Mouse (Mus musculus) cerebellum, adult 2 months (tissue): ENCODE results near the gene Mrpl49. TPM values are rescaled to one million over a fixed set of nuclear protein-coding genes. Genes with fewer than 3 reads are reported as not detected.
A peak's percentile ranks its signal among the peaks of the same experiment; 100 is the strongest.

Experiments used
- DNase-seq, 2 experiments: peaks; one replicate each; pipeline ENCODE4 v3.0.0; 2021
- H3K27ac ChIP-seq: fragments of 200-500 bp; 2 replicates; pipeline ENCODE4 v1.5.1; 2012; ENCODE audit warnings: low read length, control low read depth, inconsistent platforms; ENCODE audit not compliant: insufficient read depth
- H3K27me3 ChIP-seq: fragments of 200-500 bp; 2 replicates; pipeline ENCODE4 v1.6.1; 2012; ENCODE audit warnings: inconsistent platforms, mild to moderate bottlenecking, low read length, moderate library complexity; ENCODE audit not compliant: control insufficient read depth, insufficient read depth
- H3K4me1 ChIP-seq: fragments of 200-500 bp; 2 replicates; pipeline ENCODE4 v1.6.1; 2011; ENCODE audit warnings: low read length; ENCODE audit not compliant: control insufficient read depth, insufficient read depth
- H3K4me3 ChIP-seq: fragments of 200-500 bp; replicated peaks from 2 replicates; pipeline ENCODE3; 2011; ENCODE audit warnings: mild to moderate bottlenecking, low read depth, low read length, control low read depth; ENCODE audit not compliant: insufficient read depth
- CTCF ChIP-seq: fragments of 200-500 bp; IDR thresholded peaks from 2 replicates; pipeline ENCODE4 v1.5.1; 2011; ENCODE audit warnings: low read depth, mild to moderate bottlenecking, control low read depth, low read length, moderate library complexity, borderline replicate concordance; ENCODE audit not compliant: insufficient read depth
- POLR2A ChIP-seq: fragments of 200-500 bp; IDR thresholded peaks from 2 replicates; pipeline ENCODE4 v1.6.1; 2011; ENCODE audit warnings: low read length, control low read depth, borderline replicate concordance; ENCODE audit not compliant: insufficient read depth
- WGBS: fragments of 180-500 bp; shearing (Covaris S2); methylation state at CpG from one replicate; pipeline ENCODE4 v1.1.7; 2018; 5-methylcytosine and 5-hydroxymethylcytosine counted together
- polyA plus RNA-seq: library from polyadenylated mRNA; depleted of rRNA; stranded (reverse); fragments of >200 nt; gene quantifications from 2 replicates; pipeline ENCODE4 v1.2.3, GENCODE M21; 2012; rRNA removed

The Mrpl49 gene
- polyA plus RNA-seq = 48.7 and 51.5 TPM in 2 replicates

- DNase-seq = peak; percentile 98 to 99
- Histone ChIP-seq H3K27ac (peak within 1 kb of the TSS; percentile 63), H3K4me1 (peaks cover 12% of the 10 kb centered on the region), H3K4me3 (peak within 1 kb of the TSS; percentile 90), H3K27me3 (no peaks in the 10 kb centered on the region)
- peak; percentile 99 for TF ChIP-seq POLR2A
- no peak for TF ChIP-seq CTCF
- whole genome bisulfite sequencing = under 1% methylated on average over 62 of the region's 63 CpGs
Measured at GRCm38 (mm10) chr19:6057313-6058096, at the start of gene Mrpl49, which contains the start of gene Fau. Gene Mrpl49 (minus strand): TSS chr19:6057785. Gene Fau (plus strand): TSS chr19:6057844.

GRCm38 (mm10) chr19:6105586-6105985 lies 48.0 kb upstream of the Mrpl49 start, which contains the start of gene Naaladl1:
Gene Naaladl1 (plus strand): TSS chr19:6105782.
- Histone ChIP-seq H3K27me3 (no peaks in the 10 kb centered on the region), H3K4me3 (no peak within 1 kb of the TSS), H3K27ac (no peak within 1 kb of the TSS), H3K4me1 (no peaks in the 10 kb centered on the region)
- TF ChIP-seq POLR2A (no peak), CTCF (no peak)
- WGBS = 88% methylated on average over 7 of the region's 7 CpGs
- DNase-seq = no peak

GRCm38 (mm10) chr19:6104476-6104875 lies 46.9 kb upstream of the Mrpl49 start:
- Histone ChIP-seq H3K4me3 (no peak overlapping the region), H3K4me1 (no peaks in the 10 kb centered on the region), H3K27ac (no peak overlapping the region), H3K27me3 (no peaks in the 10 kb centered on the region)
- 88% methylated on average over 4 of the region's 4 CpGs for WGBS
- no peak for DNase-seq
- TF ChIP-seq CTCF = no peak
- no peak for TF ChIP-seq POLR2A

GRCm38 (mm10) chr19:6102169-6102853 lies 44.7 kb upstream of the Mrpl49 start:
- TF ChIP-seq POLR2A (no peak), CTCF (no peak)
- Histone ChIP-seq H3K4me1 (no peaks in the 10 kb centered on the region), H3K4me3 (no peak overlapping the region), H3K27ac (no peak overlapping the region), H3K27me3 (no peaks in the 10 kb centered on the region)
- DNase-seq = no peak
- 68% methylated on average over 6 of the region's 6 CpGs for WGBS

GRCm38 (mm10) chr19:6101186-6101585 lies 43.6 kb upstream of the Mrpl49 start:
- H3K27ac ChIP-seq = no peak overlapping the region
- DNase-seq = no peak
- WGBS = 75% methylated on average over 6 of the region's 6 CpGs
- no peaks in the 10 kb centered on the region for H3K27me3 ChIP-seq
- H3K4me3 ChIP-seq = no peak overlapping the region
- no peak for TF ChIP-seq POLR2A
- no peak for TF ChIP-seq CTCF
- H3K4me1 ChIP-seq = no peaks in the 10 kb centered on the region

- DNase-seq = no peak
- WGBS = 84% methylated on average over 3 of the region's 3 CpGs
- Histone ChIP-seq H3K4me3 (no peak overlapping the region), H3K27ac (no peak overlapping the region), H3K4me1 (no peaks in the 10 kb centered on the region), H3K27me3 (no peaks in the 10 kb centered on the region)
- TF ChIP-seq POLR2A (no peak), CTCF (no peak)
Measured at GRCm38 (mm10) chr19:6097847-6098246, 40.3 kb upstream of the Mrpl49 start.

GRCm38 (mm10) chr19:6094119-6094518 lies 36.5 kb upstream of the Mrpl49 start, which contains the start of gene AC131692.1:
Gene AC131692.1 (plus strand): TSS chr19:6094419.
- WGBS = 83% methylated on average over 7 of the region's 7 CpGs
- Histone ChIP-seq H3K4me3 (no peak within 1 kb of the TSS), H3K27me3 (no peaks in the 10 kb centered on the region), H3K4me1 (no peaks in the 10 kb centered on the region), H3K27ac (no peak within 1 kb of the TSS)
- no peak for DNase-seq
- TF ChIP-seq POLR2A (no peak), CTCF (no peak)
